Mouse (Mus musculus) CH12.LX (cell line): ENCODE measurements around the gene Ctps. TPM values are rescaled to one million over a fixed set of nuclear protein-coding genes. Genes with fewer than 3 reads are reported as not detected.

ENCODE experiments used
- DNase-seq: peaks from one replicate; pipeline ENCODE4 v3.0.0-alpha.2; 2013; ENCODE audit errors: extremely low read depth
- H3K27ac ChIP-seq: 2 replicates; pipeline ENCODE4 v1.5.1; 2012; ENCODE audit warnings: low read depth, mild to moderate bottlenecking, control low read depth, moderate library complexity; ENCODE audit not compliant: insufficient read depth
- H3K27me3 ChIP-seq: replicated peaks from 2 replicates; pipeline ENCODE3; 2012; ENCODE audit warnings: inconsistent platforms
- H3K36me3 ChIP-seq, 2 experiments: replicated peaks in 1 of 2; 2 replicates each; pipeline versions ENCODE3 to v1.6.1; 2012; ENCODE audit warnings: inconsistent platforms in 1 of 2, low read length in 1 of 2, mild to moderate bottlenecking in 1 of 2, mixed read lengths in 1 of 2, moderate library complexity in 1 of 2; ENCODE audit not compliant: control insufficient read depth in 1 of 2, insufficient read depth in 1 of 2
- H3K4me1 ChIP-seq, 2 experiments: 2 replicates each; pipeline ENCODE4 v1.6.1; 2012; ENCODE audit warnings: inconsistent platforms in 1 of 2, moderate library complexity in 1 of 2; ENCODE audit not compliant: insufficient read depth in 2 of 2, control insufficient read depth in 1 of 2
- H3K4me2 ChIP-seq: 2 replicates; pipeline ENCODE4 v1.6.1; 2012; ENCODE audit warnings: low read depth, mild to moderate bottlenecking, control low read depth; ENCODE audit not compliant: poor library complexity, insufficient read depth, severe bottlenecking
- H3K4me3 ChIP-seq, 3 experiments: fragments of 150-350 bp in 1 of 3; sonication (generic) in 1 of 3; replicated peaks in 1 of 3; 2 replicates each; pipeline versions ENCODE3 to v1.5.1; 2011 to 2012; ENCODE audit warnings: low read depth in 2 of 3, low read length in 2 of 3, mild to moderate bottlenecking in 2 of 3, moderate library complexity in 2 of 3, control low read depth in 1 of 3, improper control_type of control experiment in 1 of 3, inconsistent platforms in 1 of 3, mixed read lengths in 1 of 3; ENCODE audit not compliant: poor library complexity in 1 of 3
- H3K79me2 ChIP-seq: replicated peaks from 2 replicates; pipeline ENCODE4 v1.6.1; 2012; ENCODE audit warnings: mild to moderate bottlenecking, moderate library complexity; ENCODE audit not compliant: control insufficient read depth, poor library complexity, insufficient read depth, severe bottlenecking; ENCODE audit errors: extremely low read depth
- H3K9ac ChIP-seq: 2 replicates; pipeline ENCODE4 v1.6.1; 2012; ENCODE audit warnings: low read depth, mild to moderate bottlenecking, control low read depth, moderate library complexity; ENCODE audit not compliant: insufficient read depth
- H3K9me3 ChIP-seq: replicated peaks from 2 replicates; pipeline ENCODE3; 2012; ENCODE audit warnings: low read length, inconsistent platforms, mixed read lengths
- BHLHE40 ChIP-seq: IDR thresholded peaks from 2 replicates; pipeline ENCODE4 v1.6.1; 2011; ENCODE audit warnings: mild to moderate bottlenecking, low read depth, low read length, improper control_type of control experiment
- CHD1 ChIP-seq: IDR thresholded peaks from 2 replicates; pipeline ENCODE4 v1.6.1; 2012; ENCODE audit warnings: low read depth, low read length, improper control_type of control experiment, inconsistent platforms
- CHD2 ChIP-seq: IDR thresholded peaks from 2 replicates; pipeline ENCODE4 v1.6.1; 2011; ENCODE audit warnings: low read length, improper control_type of control experiment
- CTCF ChIP-seq, 2 experiments: IDR thresholded peaks in 1 of 2; conservative IDR thresholded peaks in 1 of 2; 2 replicates each; pipeline ENCODE4 v1.5.1; 2011 to 2012; ENCODE audit warnings: low read depth in 2 of 2, low read length in 2 of 2, improper control_type of control experiment in 1 of 2, inconsistent platforms in 1 of 2, mild to moderate bottlenecking in 1 of 2, moderate library complexity in 1 of 2
- E2F4 ChIP-seq: IDR thresholded peaks from 2 replicates; pipeline ENCODE4 v1.6.1; 2011; ENCODE audit warnings: low read depth, low read length, improper control_type of control experiment; ENCODE audit not compliant: insufficient replicate concordance
- EP300 ChIP-seq: IDR thresholded peaks from 2 replicates; pipeline ENCODE4 v1.6.1; 2011; ENCODE audit warnings: low read length, improper control_type of control experiment
- ETS1 ChIP-seq: conservative IDR thresholded peaks from 2 replicates; pipeline ENCODE4 v1.6.1; 2012; ENCODE audit warnings: low read depth, mild to moderate bottlenecking, inconsistent platforms, low read length, improper control_type of control experiment, moderate library complexity
- GABPA ChIP-seq: IDR thresholded peaks from 2 replicates; pipeline ENCODE4 v1.6.1; 2012; ENCODE audit warnings: low read depth, low read length, improper control_type of control experiment, inconsistent platforms; ENCODE audit not compliant: insufficient replicate concordance
- HCFC1 ChIP-seq: IDR thresholded peaks from 2 replicates; pipeline ENCODE4 v1.6.1; 2012; ENCODE audit warnings: low read depth, mild to moderate bottlenecking, inconsistent platforms, low read length, improper control_type of control experiment
- IRF4 ChIP-seq: IDR thresholded peaks from 2 replicates; pipeline ENCODE4 v1.6.1; 2014; ENCODE audit warnings: low read depth, mild to moderate bottlenecking, inconsistent platforms, low read length, improper control_type of control experiment
- JUND ChIP-seq: conservative IDR thresholded peaks from 2 replicates; pipeline ENCODE4 v1.6.1; 2011; ENCODE audit warnings: low read depth, low read length, improper control_type of control experiment
- KAT2A ChIP-seq: IDR thresholded peaks from 2 replicates; pipeline ENCODE4 v1.6.1; 2012; ENCODE audit warnings: low read length, improper control_type of control experiment, inconsistent platforms; ENCODE audit not compliant: insufficient replicate concordance
- MAFK ChIP-seq: IDR thresholded peaks from 2 replicates; pipeline ENCODE4 v1.6.1; 2011; ENCODE audit warnings: low read length, improper control_type of control experiment; ENCODE audit not compliant: insufficient replicate concordance
- MAX ChIP-seq: IDR thresholded peaks from 2 replicates; pipeline ENCODE4 v1.6.1; 2011; ENCODE audit warnings: low read length, improper control_type of control experiment
- MEF2A ChIP-seq: IDR thresholded peaks from 2 replicates; pipeline ENCODE4 v1.6.1; 2014; ENCODE audit warnings: low read depth, mild to moderate bottlenecking, inconsistent platforms, low read length, improper control_type of control experiment, borderline replicate concordance
- MXI1 ChIP-seq: IDR thresholded peaks from 2 replicates; pipeline ENCODE4 v1.6.1; 2011; ENCODE audit warnings: mild to moderate bottlenecking, low read depth, low read length, improper control_type of control experiment
- NELFE ChIP-seq: IDR thresholded peaks from 2 replicates; pipeline ENCODE4 v1.6.1; 2011; ENCODE audit warnings: low read depth, low read length, improper control_type of control experiment
- NRF1 ChIP-seq: IDR thresholded peaks from 2 replicates; pipeline ENCODE4 v1.6.1; 2014; ENCODE audit warnings: low read depth, mild to moderate bottlenecking, inconsistent platforms, low read length, improper control_type of control experiment, moderate library complexity
- PAX5 ChIP-seq: IDR thresholded peaks from 2 replicates; pipeline ENCODE4 v1.6.1; 2012; ENCODE audit warnings: low read length, inconsistent platforms, mixed read lengths
- POLR2A ChIP-seq: IDR thresholded peaks from 2 replicates; pipeline ENCODE4 v1.6.1; 2011; ENCODE audit warnings: low read depth, mild to moderate bottlenecking, improper control_type of control experiment, low read length
- RAD21 ChIP-seq: IDR thresholded peaks from 2 replicates; pipeline ENCODE4 v1.6.1; 2011; ENCODE audit warnings: low read depth, mild to moderate bottlenecking, low read length, improper control_type of control experiment, moderate library complexity
- SIN3A ChIP-seq: IDR thresholded peaks from 2 replicates; pipeline ENCODE4 v1.6.1; 2012; ENCODE audit warnings: low read length, improper control_type of control experiment, inconsistent platforms
- SMC3 ChIP-seq: IDR thresholded peaks from 2 replicates; pipeline ENCODE4 v1.6.1; 2011; ENCODE audit warnings: low read depth, low read length, improper control_type of control experiment
- TBP ChIP-seq: conservative IDR thresholded peaks from 2 replicates; pipeline ENCODE4 v1.6.1; 2011; ENCODE audit warnings: low read depth, low read length, improper control_type of control experiment
- UBTF ChIP-seq: IDR thresholded peaks from 2 replicates; pipeline ENCODE4 v1.6.1; 2012; ENCODE audit warnings: low read depth, mild to moderate bottlenecking, inconsistent platforms, low read length, improper control_type of control experiment, moderate library complexity
- USF1 ChIP-seq: IDR thresholded peaks from 2 replicates; pipeline ENCODE4 v1.6.1; 2014; ENCODE audit warnings: low read depth, mild to moderate bottlenecking, inconsistent platforms, low read length, improper control_type of control experiment
- USF2 ChIP-seq: conservative IDR thresholded peaks from 2 replicates; pipeline ENCODE4 v1.6.1; 2011; ENCODE audit warnings: low read depth, low read length, improper control_type of control experiment
- ZKSCAN1 ChIP-seq: IDR thresholded peaks from 2 replicates; pipeline ENCODE4 v1.6.1; 2012; ENCODE audit warnings: low read depth, inconsistent platforms, low read length, improper control_type of control experiment, borderline replicate concordance
- ZMIZ1 ChIP-seq: IDR thresholded peaks from 2 replicates; pipeline ENCODE4 v1.6.1; 2012; ENCODE audit warnings: low read depth, mild to moderate bottlenecking, inconsistent platforms, low read length, improper control_type of control experiment
- ZNF384 ChIP-seq: IDR thresholded peaks from 2 replicates; pipeline ENCODE4 v1.6.1; 2012; ENCODE audit warnings: low read depth, low read length, improper control_type of control experiment, inconsistent platforms
- dilution Hi-C: fragments of 300-500 bp; cut with MboI; formaldehyde crosslinking; loops from 2 replicates; pipeline ENCODE4 v1.14.3; 2020; ENCODE audit warnings: low sequenced_read_pairs; ENCODE audit not compliant: extremely low pct_unique_long_range_greater_than_20kb, extremely low pct_ligation_motif_present
- in situ Hi-C: fragments of 300-500 bp; cut with MboI; formaldehyde crosslinking; loops from 3 replicates; pipeline ENCODE4 v1.14.3; 2019; ENCODE audit warnings: low sequenced_read_pairs, low pct_ligation_motif_present, low pct_unique_long_range_greater_than_20kb, mixed read lengths
- polyA plus RNA-seq: library from polyadenylated mRNA; unstranded; fragments of >175 nt; gene quantifications from 2 replicates; pipeline ENCODE4 v1.2.1, GENCODE M21; 2012; ENCODE audit warnings: low read depth; ENCODE audit not compliant: insufficient read length
- total RNA-seq, 2 experiments: library from RNA; depleted of rRNA; stranded (reverse); fragments of 300-350 nt in 1 of 2; fragments of >200 nt in 1 of 2; gene quantifications; 2 replicates each; pipeline ENCODE4 v1.2.3; 2012 to 2014

The Ctps gene
- total and polyA plus RNA-seq, 3 experiments = 93.2 to 179 (median 140) TPM

DNA sequence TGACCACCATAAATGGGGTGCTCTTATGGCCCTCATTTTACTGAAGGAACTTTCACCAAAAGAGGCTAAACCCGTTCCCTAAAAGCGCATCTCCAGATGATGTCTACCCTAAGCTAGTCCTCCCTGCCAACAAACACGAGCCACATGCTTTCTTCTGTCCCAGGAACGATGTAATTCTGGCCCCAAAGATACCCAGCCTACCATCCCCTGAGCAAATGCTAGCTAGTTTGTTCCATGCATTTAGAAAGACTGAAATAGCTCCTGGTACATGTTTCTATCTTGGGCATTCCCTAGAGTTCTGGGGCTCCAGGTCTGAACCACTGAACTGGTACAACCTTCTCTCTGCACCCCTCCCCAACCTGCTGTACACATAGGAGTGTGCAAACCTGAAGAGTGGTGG is 20.9 kb upstream of the Ctps start:
- TF ChIP-seq JUND (no peak), TBP (no peak), HCFC1 (no peak), PAX5 (no peak), ETS1 (no peak), RAD21 (no peak), POLR2A (no peak), NELFE (no peak), NRF1 (no peak), ZKSCAN1 (no peak), ZMIZ1 (no peak), GABPA (no peak), SMC3 (no peak), EP300 (no peak), CHD1 (no peak)
- Histone ChIP-seq H3K27me3 (peaks cover 21% of the 10 kb centered on the region), H3K9me3 (no peaks in the 10 kb centered on the region), H3K9ac (no peak overlapping the region), H3K4me2 (no peak overlapping the region), H3K79me2 (no peaks in the 10 kb centered on the region), H3K4me3 (no peak overlapping the region), H3K4me1 (peaks cover 6 to 30% of the 10 kb centered on the region in 2 experiments), H3K36me3 (no peaks in the 10 kb centered on the region), H3K27ac (no peak overlapping the region)
- dilution Hi-C loops = no loop called here
- in situ Hi-C loops = loop anchor here (5.0 to 25.0 kb wide), 2 partner anchors 91 to 271 kb away; partner anchors contain the start of gene Rims3
- DNase-seq = no peak

- H3K4me1 ChIP-seq = peaks cover 6 to 30% of the 10 kb centered on the region in 2 experiments
- no peaks in the 10 kb centered on the region for H3K79me2 ChIP-seq
- in situ Hi-C loops = loop anchor here (5.0 to 25.0 kb wide), 2 partner anchors 92 to 272 kb away; partner anchors contain the start of gene Rims3
- peak overlapping the region; percentile 69 for H3K4me2 ChIP-seq
- DNase-seq = peak; percentile 83
- dilution Hi-C loops = no loop called here
- peak overlapping the region in 1 of 3 experiments; percentile 34 for H3K4me3 ChIP-seq
- H3K27me3 ChIP-seq = peaks cover 22% of the 10 kb centered on the region
- H3K9me3 ChIP-seq = no peaks in the 10 kb centered on the region
- H3K36me3 ChIP-seq = no peaks in the 10 kb centered on the region
- H3K27ac ChIP-seq = no peak overlapping the region
- H3K9ac ChIP-seq = no peak overlapping the region
- TF ChIP-seq POLR2A = no peak
- no peak for TF ChIP-seq E2F4
- TF ChIP-seq NELFE = peak; percentile 20; the same call in 1 of the 2 replicates
- no peak for TF ChIP-seq MAFK
- no peak for TF ChIP-seq SIN3A
- TF ChIP-seq ZKSCAN1 = no peak
- no peak for TF ChIP-seq CHD1
- TF ChIP-seq MAX = no peak
- TF ChIP-seq MXI1 = 0 out of 2 replicates have a peak, but pooled peaks have one; percentile 31
- TF ChIP-seq PAX5 = no peak
- no peak for TF ChIP-seq USF1
- TF ChIP-seq USF2 = no peak
- no peak for TF ChIP-seq JUND
- TF ChIP-seq HCFC1 = 0 out of 2 replicates have a peak, but pooled peaks have one; percentile 27
- TF ChIP-seq ZNF384 = no peak
- no peak for TF ChIP-seq MEF2A
- TF ChIP-seq BHLHE40 = 0 out of 2 replicates have a peak, but pooled peaks have one; percentile 29
- no peak for TF ChIP-seq KAT2A
- no peak; the same call in 1 of the 2 replicates for TF ChIP-seq IRF4
- TF ChIP-seq CTCF (conservative IDR thresholded peaks at IDR 0.05 in 1 of 2, IDR thresholded peaks at IDR 0.05 in 1 of 2; ENCODE audit: low read depth in 2 of 2, low read length in 2 of 2) = peak; percentile 78 to 94
- no peak for TF ChIP-seq TBP
- no peak for TF ChIP-seq EP300
- TF ChIP-seq GABPA = no peak
- no peak for TF ChIP-seq CHD2
- TF ChIP-seq RAD21 = peak; percentile 97
- TF ChIP-seq SMC3 = peak; percentile 92
- TF ChIP-seq UBTF = no peak
- no peak for TF ChIP-seq ZMIZ1
Observed at GRCm38 (mm10) chr4:120589815-120590422, 19.8 kb upstream of the Ctps start.
